Mouse (Mus musculus): ENCODE measurements around the gene Shisa2.

Shisa2 gene

GRCm38 (mm10) chr14:59632067-59632466 lies 7.0 kb downstream of the Shisa2 start:
- DNase-seq (ENCODE audit: low spot score) = no peak

GRCm38 (mm10) chr14:59633295-59633898 lies 8.3 kb downstream of the Shisa2 start:
- DNase-seq (ENCODE audit: low spot score) = no peak

DNA sequence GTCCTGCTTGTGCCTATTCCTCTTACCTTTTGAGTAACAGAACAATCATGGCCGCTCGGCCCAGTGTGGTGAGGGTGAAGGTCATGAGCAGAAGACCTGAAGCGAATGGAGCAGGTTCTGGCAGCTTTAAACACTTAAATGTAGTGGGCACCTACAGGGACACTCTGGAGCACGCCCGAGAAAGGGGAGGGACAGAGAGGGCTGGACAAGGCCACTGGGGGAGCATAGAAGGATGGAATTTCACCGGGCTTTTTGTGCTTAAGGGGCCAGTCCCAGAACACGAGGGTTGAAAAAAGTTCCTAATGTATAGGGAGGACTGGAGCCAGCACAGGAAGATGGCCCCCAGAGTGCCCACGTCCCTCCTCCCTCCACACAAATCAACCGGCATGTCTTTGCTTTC lies 8.9 kb downstream of the Shisa2 start:
- no peak for DNase-seq (ENCODE audit: low spot score)

- DNase-seq (ENCODE audit: low spot score) = no peak
Measured at GRCm38 (mm10) chr14:59638906-59639703, 14.0 kb downstream of the Shisa2 start.

- no peak for DNase-seq (ENCODE audit: low spot score)
Measured at GRCm38 (mm10) chr14:59641856-59642255, 16.7 kb downstream of the Shisa2 start.

DNA sequence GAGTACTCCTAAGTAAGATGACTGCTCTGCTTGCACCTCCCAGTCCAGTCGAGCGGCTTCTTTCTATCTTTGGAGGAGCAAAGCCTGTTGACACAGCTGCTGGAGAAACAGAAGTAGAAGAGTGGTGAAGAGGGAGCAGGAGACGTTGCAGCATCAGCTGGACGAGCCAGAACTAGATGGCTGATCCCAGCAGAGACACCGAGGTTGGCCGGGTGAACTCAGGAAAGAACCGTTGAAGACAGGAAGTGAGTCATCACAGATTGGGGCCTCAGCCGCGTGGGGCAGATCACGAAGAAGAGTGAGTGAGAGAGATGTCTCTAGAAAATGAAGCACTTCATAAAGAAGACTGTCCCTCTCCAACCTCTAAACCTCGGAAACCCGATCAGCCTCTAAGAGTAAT lies 18.5 kb downstream of the Shisa2 start:
- DNase-seq (ENCODE audit: low spot score) = no peak

- DNase-seq (ENCODE audit: low spot score) = no peak
Measured at GRCm38 (mm10) chr14:59644166-59644565, 19.1 kb downstream of the Shisa2 start.

DNA sequence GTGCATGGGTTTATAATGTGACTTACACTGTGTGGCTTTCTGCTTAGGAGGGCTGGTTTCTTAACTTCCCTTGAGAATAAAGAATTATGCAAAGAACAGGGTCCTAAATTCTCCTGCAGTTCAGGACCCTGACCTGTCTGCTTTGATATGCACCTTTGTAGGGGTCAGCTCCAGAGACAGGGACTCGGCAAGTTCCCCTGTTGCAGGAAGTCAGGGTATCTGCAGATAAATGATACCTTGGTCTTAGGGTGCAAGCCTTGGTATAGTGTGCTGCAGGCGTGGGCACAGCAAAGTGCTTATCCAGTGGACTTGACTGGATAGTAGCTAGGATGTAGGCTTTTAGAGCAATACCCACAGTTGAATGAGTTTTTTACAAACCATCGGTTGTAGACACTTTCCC lies 19.8 kb downstream of the Shisa2 start:
- no peak for DNase-seq (ENCODE audit: low spot score)

DNA sequence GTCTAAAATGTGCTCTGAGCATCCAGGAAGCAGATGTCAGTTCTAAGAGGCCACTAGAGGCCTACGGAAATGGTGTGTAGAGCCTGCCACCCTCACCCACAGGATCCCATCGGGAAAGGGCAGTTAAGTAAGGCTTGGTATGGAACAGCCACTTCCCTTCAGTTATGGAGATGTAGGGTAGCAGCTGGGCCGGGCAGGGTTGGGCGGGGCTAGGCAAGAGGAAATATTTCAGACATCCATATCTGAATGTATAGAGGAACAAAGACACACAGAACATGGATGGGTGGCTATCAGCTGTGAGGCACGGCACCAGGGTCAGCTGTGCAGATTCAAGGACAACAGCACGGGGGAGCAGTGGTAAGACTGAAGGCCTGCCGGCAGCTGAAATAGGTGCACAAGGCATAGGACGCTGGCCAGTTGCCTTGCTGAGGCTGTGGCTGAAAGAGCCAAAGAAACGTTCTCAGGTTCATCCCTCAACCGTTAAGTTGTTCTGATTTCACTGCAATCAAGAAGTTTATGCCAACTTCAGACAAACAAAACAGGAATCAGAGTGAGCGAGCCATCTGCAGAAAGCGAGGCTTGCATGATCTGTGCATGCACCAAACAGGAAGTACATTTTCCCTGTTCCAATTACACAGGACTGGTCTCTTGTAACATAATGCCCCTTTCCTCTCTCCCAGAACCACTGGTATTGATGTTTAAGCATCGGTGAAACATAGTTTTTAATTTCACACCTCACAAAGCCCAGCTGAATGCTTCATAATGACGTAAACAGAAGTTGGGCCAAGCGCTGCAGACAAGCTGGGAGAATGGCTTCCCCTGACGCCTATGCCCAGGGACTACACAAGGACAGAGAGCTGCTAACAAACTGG lies 22.0 kb downstream of the Shisa2 start:
- DNase-seq (ENCODE audit: low spot score) = no peak

DNA sequence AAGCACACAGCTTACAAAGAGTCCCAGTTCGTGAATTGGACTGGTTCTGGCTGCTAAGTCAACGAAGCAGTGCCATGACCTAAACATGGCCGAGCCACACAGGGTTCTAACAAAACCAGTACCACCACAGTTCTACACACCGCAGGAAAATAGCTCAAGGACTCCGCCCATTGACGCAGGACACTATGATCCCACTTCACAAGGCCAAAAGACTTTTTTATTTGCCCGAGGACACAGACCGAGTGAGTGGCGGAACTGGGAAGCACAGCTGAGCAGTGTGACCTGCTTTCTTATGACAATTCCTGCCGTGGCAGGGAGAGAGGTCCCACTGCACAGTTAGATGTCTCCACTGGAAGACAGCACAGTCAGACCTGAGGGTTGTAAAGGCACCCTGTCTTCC lies 23.5 kb downstream of the Shisa2 start:
- no peak for DNase-seq (ENCODE audit: low spot score)

DNA sequence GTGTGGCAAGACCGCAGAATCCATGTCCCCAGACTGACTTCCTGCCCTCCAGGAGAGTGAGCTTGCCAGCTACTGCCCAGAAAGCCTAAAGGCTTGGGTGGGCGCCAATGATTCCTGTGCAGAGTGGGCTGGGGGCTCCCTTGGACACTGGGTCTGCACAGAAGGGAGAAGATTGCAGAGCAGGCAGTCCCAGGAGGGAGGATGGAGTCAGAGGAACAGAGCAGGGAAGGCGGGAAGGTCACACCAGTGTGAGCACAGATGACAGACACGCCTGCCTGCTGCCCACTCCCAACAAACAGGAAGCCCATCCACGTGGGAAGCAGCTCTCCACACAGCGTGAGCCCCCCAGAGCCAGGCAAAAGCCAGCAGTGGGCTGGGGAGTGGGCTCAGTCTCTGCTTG lies 24.2 kb downstream of the Shisa2 start:
- DNase-seq (ENCODE audit: low spot score) = no peak

- no peak for DNase-seq (ENCODE audit: low spot score)
Measured at GRCm38 (mm10) chr14:59656591-59656990, 31.5 kb downstream of the Shisa2 start.

GRCm38 (mm10) chr14:59657098-59657497 lies 32.0 kb downstream of the Shisa2 start:
- DNase-seq (ENCODE audit: low spot score) = no peak

GRCm38 (mm10) chr14:59672893-59673515 lies 47.9 kb downstream of the Shisa2 start:
- no peak for DNase-seq (ENCODE audit: low spot score)

GRCm38 (mm10) chr14:59674556-59674955 lies 49.4 kb downstream of the Shisa2 start:
- DNase-seq (ENCODE audit: low spot score) = no peak

DNA sequence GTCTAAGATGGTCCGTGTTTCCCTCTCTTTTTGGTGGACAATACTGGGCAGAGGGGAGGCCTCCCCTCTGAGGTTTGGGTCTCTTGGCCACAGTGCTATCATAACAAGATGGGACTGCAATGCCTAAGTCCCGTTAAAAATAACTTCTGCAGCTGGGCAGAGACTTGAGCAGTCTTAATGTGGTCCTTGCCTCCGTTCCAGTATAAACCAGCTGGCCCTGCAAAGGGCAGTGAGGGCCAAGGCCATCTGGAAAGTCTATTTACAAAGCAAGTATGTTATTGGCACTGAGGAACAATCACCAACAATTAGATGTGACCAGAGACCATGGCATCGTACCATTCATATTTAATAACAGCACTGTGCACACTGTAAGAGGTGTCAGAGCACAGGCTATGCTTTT lies 50.2 kb downstream of the Shisa2 start:
- DNase-seq (ENCODE audit: low spot score) = no peak

- DNase-seq (ENCODE audit: low spot score) = no peak
Measured at GRCm38 (mm10) chr14:59677598-59678003, 52.5 kb downstream of the Shisa2 start.

Data from MN1 (cell line).